In the genomic region with DNA sequence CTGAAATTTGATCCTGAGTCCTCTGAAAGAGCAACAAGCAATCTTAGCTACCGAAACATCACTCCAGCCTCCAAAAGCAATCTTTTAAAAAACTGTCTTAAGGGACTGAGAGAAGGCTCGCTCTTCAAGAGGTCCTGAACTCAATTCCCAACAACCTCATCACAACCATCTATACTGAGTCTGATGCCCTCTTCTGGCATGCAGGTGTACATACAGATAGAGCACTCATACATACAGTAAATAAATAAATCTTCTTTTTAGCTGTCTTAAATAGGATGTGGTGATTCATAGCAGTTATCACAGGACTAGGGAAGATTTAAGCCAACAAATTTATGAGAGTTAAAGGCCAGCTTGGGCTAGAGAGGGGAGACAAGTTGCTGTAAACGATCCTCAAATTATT, we compare ENCODE assay signal across 9 mouse cellular contexts. TPM values are rescaled to one million over a fixed set of nuclear protein-coding genes. Genes with fewer than 3 reads are reported as not detected.
A peak's percentile ranks its signal among the peaks of the same experiment; 100 is the strongest.
DNase-seq lines count a peak whose midpoint lies in the region; ATAC-seq and TF ChIP-seq lines count a peak whose summit lies in the region.
"Had no signal": no experiment of that assay in that cellular context is flagged by ENCODE, and none has a peak within 500 bp of the region (broad histone marks: within the 10 kb centered on the region; RNA-seq: fewer than 3 reads in every experiment).

No protein-coding gene starts in this region.

- peaks cover 6% of the 10 kb centered on the region; the same call in 1 of the 2 replicates for H3K4me1 ChIP-seq in lung, adult 2 months (ENCODE audit: control insufficient read depth, insufficient read depth, low read length)
- no peaks in the 10 kb centered on the region; the same call in 1 of the 2 replicates for H3K4me1 ChIP-seq in bone marrow, adult 2 months (ENCODE audit: control insufficient read depth, insufficient read depth, low read length)
- H3K4me1 ChIP-seq in hindbrain, embryonic 12.5 days: peaks cover 8% of the 10 kb centered on the region
- H3K4me1 ChIP-seq in midbrain, embryonic 15.5 days: peaks cover 14% of the 10 kb centered on the region

- H3K4me2 ChIP-seq in hindbrain, embryonic 12.5 days (replicated peaks): peak overlapping the region; percentile 95
- peak overlapping the region; percentile 87 for H3K4me2 ChIP-seq in midbrain, embryonic 15.5 days

- H3K9me3 ChIP-seq in hindbrain, embryonic 12.5 days (replicated peaks): no peaks in the 10 kb centered on the region
- H3K9me3 ChIP-seq in midbrain, embryonic 15.5 days: no peaks in the 10 kb centered on the region

- peak overlapping the region; percentile 92 for H3K27ac ChIP-seq in bone marrow, adult 2 months (ENCODE audit: control insufficient read depth, insufficient read depth, low read depth, low read length, poor library complexity)
- H3K27ac ChIP-seq in hindbrain, embryonic 12.5 days: no peak overlapping the region
- H3K27ac ChIP-seq in midbrain, embryonic 15.5 days: no peak overlapping the region

- H3K4me3 ChIP-seq in lung, adult 2 months (replicated peaks; ENCODE audit: extremely low read depth, low read depth, low read length): peak overlapping the region; percentile 92
- peak overlapping the region; percentile 99 for H3K4me3 ChIP-seq in bone marrow, adult 2 months (replicated peaks; ENCODE audit: control insufficient read depth, low read depth, low read length)
- H3K4me3 ChIP-seq in hindbrain, embryonic 12.5 days: peak overlapping the region; percentile 98
- H3K4me3 ChIP-seq in midbrain, embryonic 15.5 days: peak overlapping the region; percentile 69

- no peak for TF ChIP-seq POLR2A in lung, adult 2 months (IDR thresholded peaks at IDR 0.05; ENCODE audit: borderline replicate concordance, extremely low read depth, low read depth, low read length)
- TF ChIP-seq POLR2A in bone marrow, adult 2 months (IDR thresholded peaks at IDR 0.05; ENCODE audit: borderline replicate concordance, control insufficient read depth, low read depth, low read length): no peak

- H3K27me3 ChIP-seq in hindbrain, embryonic 12.5 days: no peaks in the 10 kb centered on the region
- H3K27me3 ChIP-seq in midbrain, embryonic 15.5 days (replicated peaks): no peaks in the 10 kb centered on the region

- no peak for ATAC-seq in hindbrain, embryonic 12.5 days (ENCODE audit: low FRiP score)
- no peak; the same call in 1 of the 2 replicates for ATAC-seq in midbrain, embryonic 15.5 days (replicated peaks)

- no peak for TF ChIP-seq CTCF in lung, adult 2 months (IDR thresholded peaks at IDR 0.05; ENCODE audit: insufficient read depth, low read length)
- TF ChIP-seq CTCF in bone marrow, adult 2 months (IDR thresholded peaks at IDR 0.05; ENCODE audit: control insufficient read depth, insufficient read depth, low read length): no peak

- H3K36me3 ChIP-seq in hindbrain, embryonic 12.5 days: peaks cover 18% of the 10 kb centered on the region
- H3K36me3 ChIP-seq in midbrain, embryonic 15.5 days (replicated peaks): peaks cover 16% of the 10 kb centered on the region; the same call in 1 of the 2 replicates

- no peak for DNase-seq in lung, adult 2 months
- no peak for DNase-seq in lung, adult 18-20 months
- DNase-seq in gastrocnemius, postnatal 25 days: no peak
- DNase-seq in cerebellum, adult 9-11 months: no peak
- DNase-seq in layer of hippocampus, postnatal 10 days (ENCODE audit: low spot score in 2 of 2): no peak

- H3K9ac ChIP-seq in hindbrain, embryonic 12.5 days: peak overlapping the region; percentile 89
- peak overlapping the region; percentile 89 for H3K9ac ChIP-seq in midbrain, embryonic 15.5 days

- 43% methylated on average over 3 of the region's 3 CpGs for WGBS in lung, adult 2 months
- 46% methylated on average over 3 of the region's 3 CpGs for WGBS in bone marrow, adult 2 months
- 55% methylated on average over 3 of the region's 3 CpGs for WGBS in hindbrain, embryonic 12.5 days
- WGBS in midbrain, embryonic 15.5 days: 52% methylated on average over 3 of the region's 3 CpGs

RNA-seq across cellular contexts. Expression of gene Pdcd2l, which starts 0.8 kb away (rescaled TPM):
- polyA plus RNA-seq in lung, adult 2 months (2012; rRNA removed): 19.1 and 23.7 TPM in 2 replicates
- 7.5 and 17.9 TPM in 2 replicates for polyA plus RNA-seq in bone marrow, adult 2 months (2011; ENCODE audit: insufficient read depth, insufficient read length, low replicate concordance, missing spikeins)
- 63.4 and 68.1 TPM in 2 replicates for polyA plus RNA-seq in hindbrain, embryonic 12.5 days (2016; fragmentation: Nextera tagmentation; extraction: Ambion mirVana)
- polyA plus RNA-seq in midbrain, embryonic 15.5 days (2015; fragmentation: Nextera tagmentation; extraction: Ambion mirVana): 80.2 and 86.5 TPM in 2 replicates
- total RNA-seq in gastrocnemius, postnatal 25 days (2021): 10 to 100 TPM; 14.3 to 15.9 TPM
- 10 to 100 TPM; 23.5 to 28.9 TPM for total RNA-seq in layer of hippocampus, postnatal 10 days (2021)

RNA-seq across cellular contexts. Expression of gene Uba2, which starts 26.2 kb away (rescaled TPM):
- polyA plus RNA-seq in lung, adult 2 months (2012; rRNA removed): 23.9 and 42.1 TPM in 2 replicates
- 50.3 and 72.5 TPM in 2 replicates for polyA plus RNA-seq in bone marrow, adult 2 months (2011; ENCODE audit: insufficient read depth, insufficient read length, low replicate concordance, missing spikeins)
- 220 and 226 TPM in 2 replicates for polyA plus RNA-seq in hindbrain, embryonic 12.5 days (2016; fragmentation: Nextera tagmentation; extraction: Ambion mirVana)
- polyA plus RNA-seq in midbrain, embryonic 15.5 days (2015; fragmentation: Nextera tagmentation; extraction: Ambion mirVana): 169 and 180 TPM in 2 replicates
- 10 to 100 TPM; 32.4 to 36.7 TPM for total RNA-seq in gastrocnemius, postnatal 25 days (2021)
- total RNA-seq in layer of hippocampus, postnatal 10 days (2021): 10 to 100 TPM; 84.8 to 85.0 TPM

RNA-seq across cellular contexts. Expression of gene Gpi1, which starts 34.5 kb away (rescaled TPM):
- 164 and 199 TPM in 2 replicates for polyA plus RNA-seq in lung, adult 2 months (2012; rRNA removed)
- 155 and 306 TPM in 2 replicates for polyA plus RNA-seq in bone marrow, adult 2 months (2011; ENCODE audit: insufficient read depth, insufficient read length, low replicate concordance, missing spikeins)
- 239 and 241 TPM in 2 replicates for polyA plus RNA-seq in hindbrain, embryonic 12.5 days (2016; fragmentation: Nextera tagmentation; extraction: Ambion mirVana)
- 245 and 254 TPM in 2 replicates for polyA plus RNA-seq in midbrain, embryonic 15.5 days (2015; fragmentation: Nextera tagmentation; extraction: Ambion mirVana)
- total RNA-seq in gastrocnemius, postnatal 25 days (2021): 1,000 to 10,000 TPM in 1 of 2 experiments, 100 to 1,000 TPM in 1; 948 to 1,062 TPM
- 100 to 1,000 TPM; 697 to 748 TPM for total RNA-seq in layer of hippocampus, postnatal 10 days (2021)

RNA-seq across cellular contexts. Expression of gene Gm6096, which starts 55.2 kb away (rescaled TPM):
- not detected in 2 replicates for polyA plus RNA-seq in lung, adult 2 months (2012; rRNA removed)
- polyA plus RNA-seq in bone marrow, adult 2 months (2011; ENCODE audit: insufficient read depth, insufficient read length, low replicate concordance, missing spikeins): not detected in 2 replicates
- not detected in 2 replicates for polyA plus RNA-seq in hindbrain, embryonic 12.5 days (2016; fragmentation: Nextera tagmentation; extraction: Ambion mirVana)
- 0.72 TPM in 1 of 2 replicates, not detected in the other for polyA plus RNA-seq in midbrain, embryonic 15.5 days (2015; fragmentation: Nextera tagmentation; extraction: Ambion mirVana)
- not detected for total RNA-seq in gastrocnemius, postnatal 25 days (2021)
- not detected for total RNA-seq in layer of hippocampus, postnatal 10 days (2021)
- polyA plus RNA-seq: large intestine, adult 2 months had no signal
